Mouse (Mus musculus) brain, embryonic 14.5 days (tissue): ENCODE data around the gene Hnrnpul2.

Experiments
- CTCF ChIP-seq: fragments of 200-500 bp; IDR thresholded peaks from 2 replicates; pipeline ENCODE4 v1.5.1; 2012; ENCODE audit warnings: inconsistent platforms, mild to moderate bottlenecking, moderate library complexity, borderline replicate concordance; ENCODE audit not compliant: insufficient read depth, insufficient read length; ENCODE audit errors: extremely low read depth
- POLR2A ChIP-seq: fragments of 200-500 bp; IDR thresholded peaks from 2 replicates; pipeline ENCODE4 v1.6.1; 2012; ENCODE audit warnings: mild to moderate bottlenecking, inconsistent platforms, borderline replicate concordance; ENCODE audit not compliant: poor library complexity, insufficient read depth, insufficient read length, severe bottlenecking; ENCODE audit errors: extremely low read depth

DNA sequence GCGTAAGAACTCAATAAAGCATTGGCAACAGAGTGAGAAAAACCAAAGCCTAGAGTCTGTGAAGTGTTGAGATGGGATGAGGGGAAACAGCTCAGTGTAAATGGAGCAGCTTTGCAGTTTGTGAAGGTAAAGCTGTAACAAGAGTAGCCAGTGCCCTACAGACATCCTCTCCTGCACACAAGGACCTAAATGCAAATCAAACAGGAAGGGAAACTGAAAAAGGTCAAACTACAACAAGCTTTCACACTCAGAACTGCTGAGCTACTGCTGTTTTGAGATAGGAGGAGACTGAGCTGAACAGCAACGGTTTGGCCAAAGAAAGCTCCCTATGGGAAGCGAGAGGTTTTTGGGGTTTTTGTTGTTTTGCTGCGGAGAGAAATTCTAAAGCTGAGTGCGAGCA is 13.0 kb upstream of the Hnrnpul2 start:
- TF ChIP-seq CTCF (no peak), POLR2A (no peak)
